8 mouse cellular contexts compared by ENCODE assay signal in the genomic region with DNA sequence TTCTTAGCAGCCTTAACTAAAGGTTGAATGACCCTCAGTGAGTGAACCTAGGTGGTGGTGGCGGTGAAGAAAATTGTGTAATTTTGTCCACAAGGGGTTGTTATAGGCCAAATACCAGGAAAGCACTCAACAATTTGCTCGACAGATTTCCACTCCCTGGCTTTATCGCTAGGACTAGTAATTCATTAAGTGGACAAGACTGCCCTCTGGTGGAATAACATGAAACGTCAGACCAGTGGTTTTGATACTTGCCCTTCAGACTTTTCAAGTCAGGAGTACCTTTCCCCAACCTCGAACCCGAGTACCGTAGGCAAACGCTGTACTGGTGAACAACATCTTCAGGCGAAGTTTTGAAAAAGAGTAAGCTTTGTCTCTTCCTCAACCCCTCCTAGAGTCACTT. TPM values are rescaled to one million over a fixed set of nuclear protein-coding genes. Genes with fewer than 3 reads are reported as not detected.
DNase-seq lines count a peak whose midpoint lies in the region; ATAC-seq and TF ChIP-seq lines count a peak whose summit lies in the region.

No protein-coding gene starts in this region.

- no peaks in the 10 kb centered on the region for H3K9me3 ChIP-seq in ES-Bruce4 (replicated peaks; ENCODE audit: control insufficient read depth, insufficient read depth, low read length, poor library complexity, severe bottlenecking)
- H3K9me3 ChIP-seq in forebrain, embryonic 10.5 days: no peaks in the 10 kb centered on the region
- H3K9me3 ChIP-seq in neural tube, embryonic 14.5 days (ENCODE audit: control insufficient read depth, low read length): no peaks in the 10 kb centered on the region

- H3K4me1 ChIP-seq in ES-Bruce4 (ENCODE audit: control insufficient read depth, insufficient read depth, low read length): peaks cover 3% of the 10 kb centered on the region
- peaks cover 31% of the 10 kb centered on the region for H3K4me1 ChIP-seq in forebrain, embryonic 10.5 days
- peaks cover 12% of the 10 kb centered on the region; the same call in 1 of the 2 replicates for H3K4me1 ChIP-seq in neural tube, embryonic 14.5 days (ENCODE audit: control insufficient read depth, insufficient read depth, low read length)

- H3K9ac ChIP-seq in ES-Bruce4 (ENCODE audit: low read depth, poor library complexity, severe bottlenecking): no peak overlapping the region
- no peak overlapping the region for H3K9ac ChIP-seq in neural tube, embryonic 14.5 days (replicated peaks; ENCODE audit: low read depth, low read length)

- WGBS in forebrain, embryonic 10.5 days: under 1% methylated on average over 9 of the region's 9 CpGs
- under 1% methylated on average over 9 of the region's 9 CpGs for WGBS in neural tube, embryonic 14.5 days

- H3K27ac ChIP-seq in ES-Bruce4 (ENCODE audit: insufficient read depth, low read length): no peak overlapping the region
- H3K27ac ChIP-seq in forebrain, embryonic 10.5 days: no peak overlapping the region
- H3K27ac ChIP-seq in neural tube, embryonic 14.5 days (ENCODE audit: low read depth, low read length): no peak overlapping the region

- TF ChIP-seq CTCF in ES-Bruce4 (IDR thresholded peaks at IDR 0.05; ENCODE audit: low read depth, low read length): peak; percentile 7

- H3K27me3 ChIP-seq in ES-Bruce4 (ENCODE audit: control insufficient read depth, insufficient read depth, low read length, poor library complexity, severe bottlenecking): no peaks in the 10 kb centered on the region; the same call in 1 of the 2 replicates
- peaks cover 52% of the 10 kb centered on the region for H3K27me3 ChIP-seq in forebrain, embryonic 10.5 days (ENCODE audit: poor library complexity, severe bottlenecking)
- H3K27me3 ChIP-seq in neural tube, embryonic 14.5 days (ENCODE audit: control insufficient read depth, insufficient read depth, low read length): 0 out of 2 replicates have a peak, but pooled peaks cover 2% of the 10 kb centered on the region

- H3K36me3 ChIP-seq in ES-Bruce4 (ENCODE audit: control insufficient read depth, insufficient read depth, low read length, poor library complexity, severe bottlenecking): no peaks in the 10 kb centered on the region
- H3K36me3 ChIP-seq in forebrain, embryonic 10.5 days (replicated peaks): no peaks in the 10 kb centered on the region
- no peaks in the 10 kb centered on the region for H3K36me3 ChIP-seq in neural tube, embryonic 14.5 days (ENCODE audit: control insufficient read depth, insufficient read depth, low read length)

- DNase-seq in c-Kit-negative CD71-positive TER-119-positive erythroid progenitor cells, embryonic 14.5 days (ENCODE audit: low read depth, low spot score): peak; percentile 56
- DNase-seq in forebrain, embryonic 10.5 days (ENCODE audit: extremely low spot score, low spot score): peak; percentile 72
- DNase-seq in layer of hippocampus, adult 11-12 months (ENCODE audit: low spot score): peak; percentile 91
- peak; percentile 50 to 82 for DNase-seq in lung, adult 18-20 months
- peak; percentile 83 for DNase-seq in thymus, postnatal 14 days

- H3K4me3 ChIP-seq in ES-Bruce4 (ENCODE audit: low read depth, low read length): peak overlapping the region; percentile 52; the same call in 1 of the 2 replicates
- H3K4me3 ChIP-seq in forebrain, embryonic 10.5 days: peak overlapping the region; percentile 25
- H3K4me3 ChIP-seq in neural tube, embryonic 14.5 days (ENCODE audit: low read depth, low read length): peak overlapping the region; percentile 4; the same call in 1 of the 2 replicates

- TF ChIP-seq EP300 in ES-Bruce4 (IDR thresholded peaks at IDR 0.05; ENCODE audit: insufficient read depth, low read depth, low read length): no peak

- peak overlapping the region; percentile 30 for H3K4me2 ChIP-seq in neural tube, embryonic 14.5 days (ENCODE audit: low read depth, low read length)

- peak; percentile 78 for ATAC-seq in hematopoietic stem cell, adult 5-6 weeks (replicated peaks in 1 of 2; ENCODE audit: insufficient read depth in 1 of 2, low FRiP score in 2 of 2, low TSS enrichment in 1 of 2, low read depth in 1 of 2, poor library complexity in 2 of 2, severe bottlenecking in 2 of 2)
- ATAC-seq in neural tube, embryonic 14.5 days (ENCODE audit: low read depth): no peak; the same call in 1 of the 2 replicates

- TF ChIP-seq POLR2A in ES-Bruce4 (IDR thresholded peaks at IDR 0.05; ENCODE audit: insufficient read depth, low read length): no peak

RNA-seq across cellular contexts. Expression of gene Gdf11, which starts 3.9 kb away (rescaled TPM):
- 2.8 and 3.0 TPM in 2 replicates for polyA plus RNA-seq in ES-Bruce4 (2011; ENCODE audit: insufficient read depth, insufficient read length, low read depth, missing spikeins)
- 9.7 and 10.7 TPM in 2 replicates for polyA plus RNA-seq in forebrain, embryonic 10.5 days (2016; fragmentation: Nextera tagmentation; extraction: Ambion mirVana)
- total RNA-seq in hematopoietic stem cell, adult 5-6 weeks (2017): 1.8 and 2.7 TPM in 2 replicates
- polyA plus RNA-seq in neural tube, embryonic 14.5 days (2014; fragmentation: Nextera tagmentation; extraction: Ambion mirVana): 8.2 and 8.6 TPM in 2 replicates

RNA-seq across cellular contexts. Expression of gene Cd63, which starts 5.4 kb away (rescaled TPM):
- polyA plus RNA-seq in ES-Bruce4 (2011; ENCODE audit: insufficient read depth, insufficient read length, low read depth, missing spikeins): 116 and 130 TPM in 2 replicates
- 179 and 184 TPM in 2 replicates for polyA plus RNA-seq in forebrain, embryonic 10.5 days (2016; fragmentation: Nextera tagmentation; extraction: Ambion mirVana)
- total RNA-seq in hematopoietic stem cell, adult 5-6 weeks (2017): 54.5 and 113 TPM in 2 replicates
- 146 and 210 TPM in 2 replicates for polyA plus RNA-seq in neural tube, embryonic 14.5 days (2014; fragmentation: Nextera tagmentation; extraction: Ambion mirVana)

RNA-seq across cellular contexts. Expression of gene Rdh5, which starts 27.3 kb away (rescaled TPM):
- polyA plus RNA-seq in ES-Bruce4 (2011; ENCODE audit: insufficient read depth, insufficient read length, low read depth, missing spikeins): 3.5 and 3.9 TPM in 2 replicates
- polyA plus RNA-seq in forebrain, embryonic 10.5 days (2016; fragmentation: Nextera tagmentation; extraction: Ambion mirVana): 11.0 and 12.8 TPM in 2 replicates
- total RNA-seq in hematopoietic stem cell, adult 5-6 weeks (2017): 1.3 and 5.1 TPM in 2 replicates
- 18.4 and 19.7 TPM in 2 replicates for polyA plus RNA-seq in neural tube, embryonic 14.5 days (2014; fragmentation: Nextera tagmentation; extraction: Ambion mirVana)

RNA-seq across cellular contexts. Expression of gene Bloc1s1, which starts 28.4 kb away (rescaled TPM):
- 36.7 and 44.5 TPM in 2 replicates for polyA plus RNA-seq in ES-Bruce4 (2011; ENCODE audit: insufficient read depth, insufficient read length, low read depth, missing spikeins)
- polyA plus RNA-seq in forebrain, embryonic 10.5 days (2016; fragmentation: Nextera tagmentation; extraction: Ambion mirVana): 166 and 178 TPM in 2 replicates
- total RNA-seq in hematopoietic stem cell, adult 5-6 weeks (2017): 52.2 and 102 TPM in 2 replicates
- polyA plus RNA-seq in neural tube, embryonic 14.5 days (2014; fragmentation: Nextera tagmentation; extraction: Ambion mirVana): 258 and 280 TPM in 2 replicates

RNA-seq across cellular contexts. Expression of gene Itga7, which starts 38.2 kb away (rescaled TPM):
- 1.6 and 3.2 TPM in 2 replicates for polyA plus RNA-seq in ES-Bruce4 (2011; ENCODE audit: insufficient read depth, insufficient read length, low read depth, missing spikeins)
- polyA plus RNA-seq in forebrain, embryonic 10.5 days (2016; fragmentation: Nextera tagmentation; extraction: Ambion mirVana): 0.15 and 0.36 TPM in 2 replicates
- not detected in 2 replicates for total RNA-seq in hematopoietic stem cell, adult 5-6 weeks (2017)
- 3.3 and 10.3 TPM in 2 replicates for polyA plus RNA-seq in neural tube, embryonic 14.5 days (2014; fragmentation: Nextera tagmentation; extraction: Ambion mirVana)
